Mouse (Mus musculus) hindbrain, embryonic 15.5 days (tissue): ENCODE measurements around the gene Zbtb42. TPM values are rescaled to one million over a fixed set of nuclear protein-coding genes. Genes with fewer than 3 reads are reported as not detected.

Experiments
- ATAC-seq: fragments of 200-750 bp; cut with Nextera tagmentation; 2 replicates; pipeline ENCODE4 v1.8.0; 2017; ENCODE audit warnings: low read depth, moderate number of reproducible peaks, moderate TSS enrichment; ENCODE audit not compliant: low FRiP score
- H3K27ac ChIP-seq: fragments of 300-500 bp; sonication (generic); replicated peaks from 2 replicates; pipeline ENCODE4 v1.5.1; 2015; ENCODE audit warnings: mild to moderate bottlenecking, inconsistent platforms
- H3K27me3 ChIP-seq: fragments of 300-500 bp; sonication (generic); 2 replicates; pipeline ENCODE4 v1.6.1; 2015; ENCODE audit warnings: control low read depth, inconsistent platforms
- H3K36me3 ChIP-seq: fragments of 300-500 bp; sonication (generic); 2 replicates; pipeline ENCODE4 v1.6.1; 2015; ENCODE audit warnings: control low read depth, inconsistent platforms
- H3K4me1 ChIP-seq: fragments of 300-500 bp; sonication (generic); replicated peaks from 2 replicates; pipeline ENCODE4 v1.6.1; 2015; ENCODE audit warnings: control low read depth, inconsistent platforms
- H3K4me2 ChIP-seq: fragments of 300-500 bp; sonication (generic); 2 replicates; pipeline ENCODE4 v1.6.1; 2015; ENCODE audit warnings: moderate library complexity, mild to moderate bottlenecking, inconsistent platforms
- H3K4me3 ChIP-seq: fragments of 300-500 bp; sonication (generic); 2 replicates; pipeline ENCODE4 v1.5.1; 2015; ENCODE audit warnings: mild to moderate bottlenecking, inconsistent platforms
- H3K9ac ChIP-seq: fragments of 300-500 bp; sonication (generic); 2 replicates; pipeline ENCODE4 v1.6.1; 2015; ENCODE audit warnings: inconsistent platforms
- H3K9me3 ChIP-seq: fragments of 300-500 bp; sonication (generic); 2 replicates; pipeline ENCODE4 v1.6.1; 2016; ENCODE audit warnings: control low read depth, inconsistent platforms
- WGBS: fragments of 180-500 bp; shearing (Covaris S2); methylation state at CpG from one replicate; pipeline ENCODE4 v1.1.7; 2015; 5-methylcytosine and 5-hydroxymethylcytosine counted together
- polyA plus RNA-seq: library from polyadenylated mRNA; unstranded; fragments of >200 nt; fragmentation: Nextera tagmentation; extraction: Ambion mirVana; gene quantifications from 2 replicates; pipeline ENCODE4 v1.2.1, GENCODE M21; 2015

The Zbtb42 gene
- polyA plus RNA-seq, 1 experiment from 2014 or later, result 4.2 TPM

- ATAC-seq, result peak; percentile 13
- 0 out of 2 replicates have a peak, but pooled peaks cover 2% of the 10 kb centered on the region for H3K36me3 ChIP-seq
- H3K9ac ChIP-seq, result peak within 1 kb of the TSS; percentile 96
- peak within 1 kb of the TSS; percentile 92 for H3K4me3 ChIP-seq
- peaks cover 62% of the 10 kb centered on the region for H3K4me1 ChIP-seq
- H3K27ac ChIP-seq, result peak within 1 kb of the TSS; percentile 91
- H3K27me3 ChIP-seq, result peaks cover 17% of the 10 kb centered on the region
- peak within 1 kb of the TSS; percentile 90 for H3K4me2 ChIP-seq
- no peaks in the 10 kb centered on the region for H3K9me3 ChIP-seq
- under 1% methylated on average over 34 of the region's 70 CpGs for WGBS
Observed at GRCm38 (mm10) chr12:112674132-112675011, 4.3 kb upstream of the Zbtb42 start, which contains the start of gene Akt1. Gene Akt1, minus strand, starts transcription at chr12:112674884.

- H3K4me2 ChIP-seq, result peak overlapping the region; percentile 90
- peak overlapping the region; percentile 96 for H3K9ac ChIP-seq
- peak overlapping the region; percentile 91 for H3K27ac ChIP-seq
- peaks cover 28% of the 10 kb centered on the region for H3K27me3 ChIP-seq
- ATAC-seq, result peak; percentile 35; the same call in 1 of the 2 replicates
- peak overlapping the region; percentile 92 for H3K4me3 ChIP-seq
- H3K9me3 ChIP-seq, result no peaks in the 10 kb centered on the region
- no peaks in the 10 kb centered on the region for H3K36me3 ChIP-seq
- WGBS, result 13% methylated on average over 18 of the region's 18 CpGs
- peaks cover 65% of the 10 kb centered on the region for H3K4me1 ChIP-seq
Observed at GRCm38 (mm10) chr12:112675245-112676035, 3.2 kb upstream of the Zbtb42 start.

DNA sequence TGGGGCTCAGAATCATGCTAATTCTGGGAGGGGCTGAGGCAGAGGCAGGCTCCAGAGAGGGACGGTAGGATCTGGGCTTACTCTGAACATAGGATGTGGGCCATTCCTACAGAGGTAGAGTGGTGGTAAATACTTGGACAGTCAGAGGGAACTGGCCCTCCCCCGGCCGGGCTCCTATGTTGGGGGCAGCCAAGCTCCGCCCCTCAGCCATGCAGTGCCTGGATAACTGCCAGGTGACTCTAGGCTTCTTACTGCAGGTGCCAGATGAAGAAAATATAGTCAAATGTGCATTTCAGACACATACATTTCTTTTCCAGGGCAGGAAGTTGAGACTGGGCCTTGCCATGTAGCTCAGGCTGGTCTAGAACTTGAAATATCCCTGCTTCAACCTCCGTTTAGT lies 1.6 kb upstream of the Zbtb42 start:
- WGBS, result 60% methylated on average over 5 of the region's 5 CpGs
- no peaks in the 10 kb centered on the region for H3K36me3 ChIP-seq
- H3K4me2 ChIP-seq, result no peak overlapping the region
- peaks cover 50% of the 10 kb centered on the region for H3K4me1 ChIP-seq
- no peak overlapping the region for H3K27ac ChIP-seq
- no peaks in the 10 kb centered on the region for H3K9me3 ChIP-seq
- H3K4me3 ChIP-seq, result no peak overlapping the region
- peaks cover 39% of the 10 kb centered on the region for H3K27me3 ChIP-seq
- ATAC-seq, result no peak
- H3K9ac ChIP-seq, result no peak overlapping the region

GRCm38 (mm10) chr12:112677943-112678554 lies 579 bp upstream of the Zbtb42 start:
- peak overlapping the region; percentile 97 for H3K4me2 ChIP-seq
- peak overlapping the region; percentile 35; the same call in 1 of the 2 replicates for H3K9ac ChIP-seq
- ATAC-seq, result no peak
- H3K36me3 ChIP-seq, result no peaks in the 10 kb centered on the region
- WGBS, result 18% methylated on average over 19 of the region's 19 CpGs
- peaks cover 40% of the 10 kb centered on the region for H3K4me1 ChIP-seq
- peaks cover 39% of the 10 kb centered on the region for H3K27me3 ChIP-seq
- no peak overlapping the region for H3K27ac ChIP-seq
- no peaks in the 10 kb centered on the region for H3K9me3 ChIP-seq
- H3K4me3 ChIP-seq, result peak overlapping the region; percentile 49

- H3K36me3 ChIP-seq, result no peaks in the 10 kb centered on the region
- peaks cover 39% of the 10 kb centered on the region for H3K27me3 ChIP-seq
- H3K9me3 ChIP-seq, result no peaks in the 10 kb centered on the region
- peak overlapping the region; percentile 35 for H3K9ac ChIP-seq
- no peak; the same call in 1 of the 2 replicates for ATAC-seq
- 4% methylated on average over 77 of the region's 87 CpGs for WGBS
- peak overlapping the region; percentile 97 for H3K4me2 ChIP-seq
- H3K27ac ChIP-seq, result no peak overlapping the region
- peak overlapping the region; percentile 49 for H3K4me3 ChIP-seq
- H3K4me1 ChIP-seq, result peaks cover 41% of the 10 kb centered on the region
Observed at GRCm38 (mm10) chr12:112679027-112679996, 684 bp downstream of the Zbtb42 start.

DNA sequence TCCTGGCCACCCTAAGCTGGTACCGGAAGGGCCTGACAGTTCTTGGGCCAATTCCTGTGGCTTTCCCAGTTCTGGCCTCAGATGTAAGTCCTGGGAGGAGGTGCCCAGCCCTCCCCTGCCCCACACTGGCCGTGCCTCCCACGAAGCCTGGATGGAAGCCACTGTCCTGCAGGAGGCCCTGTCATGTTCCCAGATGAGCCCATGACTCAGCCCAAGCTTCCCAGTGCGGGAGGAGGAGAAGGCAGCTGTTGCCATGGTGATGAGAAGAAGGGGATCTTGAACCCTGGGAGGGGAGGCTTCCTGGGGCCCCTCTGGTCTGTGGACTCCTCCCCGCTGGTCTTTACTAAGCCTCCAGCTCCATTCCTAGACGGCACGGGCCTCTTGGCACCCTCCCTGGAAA lies 4.7 kb downstream of the Zbtb42 start:
- peak; percentile 21; the same call in 1 of the 2 replicates for ATAC-seq

DNA sequence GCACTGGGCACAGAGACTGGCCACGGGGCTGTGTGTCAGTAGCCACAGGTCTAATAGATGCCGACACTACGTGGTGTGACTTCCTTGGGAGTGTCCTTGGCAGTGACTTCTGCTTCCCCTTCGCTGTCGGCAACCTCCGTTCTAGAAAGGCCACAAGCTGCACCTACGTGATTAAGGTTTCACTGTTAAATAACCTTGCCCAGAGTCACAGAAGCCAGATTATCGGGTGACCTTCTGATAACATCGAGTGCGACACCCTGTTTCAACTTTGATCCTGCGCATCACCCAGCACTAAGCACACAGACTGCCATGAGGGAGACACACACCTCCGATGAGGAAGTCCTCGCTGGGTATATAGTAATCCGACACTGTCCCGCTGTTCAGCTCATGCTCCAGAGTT lies 9.8 kb downstream of the Zbtb42 start:
- Histone ChIP-seq H3K4me1 (peaks cover 10% of the 10 kb centered on the region), H3K36me3 (no peaks in the 10 kb centered on the region), H3K9me3 (no peaks in the 10 kb centered on the region), H3K27ac (no peak overlapping the region), H3K4me2 (no peak overlapping the region), H3K27me3 (no peaks in the 10 kb centered on the region), H3K9ac (no peak overlapping the region), H3K4me3 (no peak overlapping the region)
- 82% methylated on average over 15 of the region's 15 CpGs for WGBS
- ATAC-seq, result no peak

More for the DNA sequence above, 4.7 kb downstream of the Zbtb42 start:
- no peak overlapping the region for H3K4me3 ChIP-seq
- no peak overlapping the region for H3K9ac ChIP-seq
- 33% methylated on average over 7 of the region's 7 CpGs for WGBS
- H3K36me3 ChIP-seq, result no peaks in the 10 kb centered on the region
- H3K9me3 ChIP-seq, result no peaks in the 10 kb centered on the region
- peaks cover 18% of the 10 kb centered on the region for H3K4me1 ChIP-seq
- H3K4me2 ChIP-seq, result no peak overlapping the region
- no peak overlapping the region for H3K27ac ChIP-seq
- peaks cover 29% of the 10 kb centered on the region for H3K27me3 ChIP-seq

DNA sequence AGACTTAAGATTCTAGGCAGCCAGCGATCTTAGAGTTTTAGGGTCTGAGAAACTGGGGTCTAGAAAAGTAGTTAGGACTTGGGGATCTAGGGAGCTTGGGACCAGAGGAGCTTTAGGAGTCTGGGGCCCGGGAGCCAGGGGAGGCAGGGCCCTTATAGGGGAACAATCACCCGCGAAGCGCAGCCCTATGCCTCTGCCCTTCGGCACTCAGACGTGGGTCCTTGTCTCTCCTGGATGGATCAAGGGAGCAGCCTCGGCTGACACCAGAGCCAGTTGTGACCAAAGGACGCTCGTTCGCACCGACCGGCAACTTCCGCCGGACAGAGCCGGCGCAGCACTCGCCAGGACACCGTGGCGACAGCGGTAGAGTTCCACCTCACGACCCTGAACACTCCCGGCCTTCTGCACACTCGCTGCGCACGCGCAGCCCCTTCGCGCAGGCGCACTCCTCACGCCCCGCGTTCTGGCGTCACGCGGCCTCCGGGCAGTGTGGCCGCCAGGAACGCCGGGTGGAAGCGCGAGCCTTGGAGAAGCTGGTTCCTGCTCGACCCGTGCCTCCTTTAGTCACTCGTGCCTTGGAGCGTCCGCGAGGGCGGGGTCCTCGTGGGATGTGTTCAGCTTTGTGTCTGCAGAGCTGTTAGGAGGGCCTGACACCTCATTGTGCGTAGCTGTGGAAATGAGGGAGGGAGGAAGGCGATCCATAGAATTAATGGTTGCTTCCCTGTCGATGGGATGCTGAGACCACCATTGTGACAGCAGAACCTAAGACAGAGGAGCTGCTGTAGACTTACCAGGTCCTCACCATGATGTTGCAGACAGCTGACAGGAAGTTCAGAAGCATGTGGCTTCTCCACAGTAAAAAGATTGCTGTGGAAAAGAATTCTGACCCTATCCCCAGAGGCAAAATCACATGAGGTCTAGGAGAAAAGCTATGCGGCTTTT lies 14.8 kb downstream of the Zbtb42 start:
- Histone ChIP-seq H3K4me1 (peaks cover 18% of the 10 kb centered on the region), H3K4me3 (peak overlapping the region; percentile 67), H3K4me2 (peak overlapping the region; percentile 65), H3K27me3 (no peaks in the 10 kb centered on the region), H3K36me3 (no peaks in the 10 kb centered on the region), H3K9me3 (no peaks in the 10 kb centered on the region), H3K9ac (peak overlapping the region; percentile 91), H3K27ac (peak overlapping the region; percentile 88)
- ATAC-seq, result peak; percentile 95
- WGBS, result 2% methylated on average over 52 of the region's 54 CpGs

GRCm38 (mm10) chr12:112694127-112694475 lies 15.5 kb downstream of the Zbtb42 start:
- peak overlapping the region; percentile 65 for H3K4me2 ChIP-seq
- ATAC-seq, result no peak
- peak overlapping the region; percentile 67 for H3K4me3 ChIP-seq
- H3K4me1 ChIP-seq, result peaks cover 18% of the 10 kb centered on the region
- H3K27ac ChIP-seq, result peak overlapping the region; percentile 88
- no peaks in the 10 kb centered on the region for H3K36me3 ChIP-seq
- H3K9ac ChIP-seq, result peak overlapping the region; percentile 91
- no peaks in the 10 kb centered on the region for H3K9me3 ChIP-seq
- 77% methylated on average over 10 of the region's 10 CpGs for WGBS
- no peaks in the 10 kb centered on the region for H3K27me3 ChIP-seq

DNA sequence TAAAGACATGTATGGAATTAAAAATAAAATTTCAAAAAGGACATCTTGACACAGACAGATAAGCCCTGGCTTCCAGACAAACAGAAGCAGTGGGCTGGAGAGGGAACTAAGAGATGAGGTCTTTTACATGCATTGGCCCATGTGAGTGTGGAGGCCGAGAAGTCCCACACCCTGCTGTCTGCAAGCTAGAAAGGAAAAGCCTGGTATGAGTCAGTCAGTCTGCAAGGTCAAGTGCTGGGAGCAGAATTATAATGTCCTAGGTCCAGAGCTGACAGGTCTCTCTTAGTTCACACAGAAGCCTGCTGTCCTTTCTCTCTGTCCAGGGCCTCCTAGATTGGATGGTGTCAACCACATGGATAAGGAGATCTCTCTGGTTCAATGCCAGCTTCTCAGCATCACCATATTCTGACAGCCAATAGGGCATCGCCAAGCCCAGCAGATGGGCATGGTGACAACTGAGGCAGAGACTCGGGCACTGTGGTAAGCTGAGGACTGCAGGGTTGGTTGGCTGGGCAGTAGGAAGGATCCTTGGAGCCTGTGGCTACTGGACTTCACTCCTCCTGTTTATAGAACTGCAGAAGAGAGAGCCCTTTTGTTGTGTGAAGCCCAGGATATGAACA lies 18.3 kb downstream of the Zbtb42 start:
- H3K4me1 ChIP-seq, result peaks cover 27% of the 10 kb centered on the region
- H3K9me3 ChIP-seq, result no peaks in the 10 kb centered on the region
- ATAC-seq, result no peak
- no peak overlapping the region for H3K4me2 ChIP-seq
- 76% methylated on average over 3 of the region's 3 CpGs for WGBS
- H3K27me3 ChIP-seq, result peaks cover 6% of the 10 kb centered on the region; the same call in 1 of the 2 replicates
- no peak overlapping the region for H3K27ac ChIP-seq
- no peaks in the 10 kb centered on the region for H3K36me3 ChIP-seq
- H3K4me3 ChIP-seq, result no peak overlapping the region
- no peak overlapping the region for H3K9ac ChIP-seq
